Mouse (Mus musculus) G1E (cell line): ENCODE data around the gene Fkbp8. TPM values are rescaled to one million over a fixed set of nuclear protein-coding genes. Genes with fewer than 3 reads are reported as not detected.

Experiments used
- ATAC-seq: 2 replicates; pipeline ENCODE4 v1.8.0; 2016; ENCODE audit warnings: mild to moderate bottlenecking; ENCODE audit not compliant: insufficient number of reproducible peaks, poor library complexity, low FRiP score, severe bottlenecking; ENCODE audit errors: extremely low read depth
- DNase-seq: peaks from one replicate; pipeline ENCODE4 v3.0.0; 2012; ENCODE audit warnings: low spot score
- H3K27me3 ChIP-seq: 2 replicates; pipeline ENCODE4 v1.6.1; 2012; ENCODE audit warnings: mild to moderate bottlenecking, low read length, inconsistent platforms; ENCODE audit not compliant: insufficient read depth
- H3K36me3 ChIP-seq: replicated peaks from 2 replicates; pipeline ENCODE3; 2012; ENCODE audit warnings: mild to moderate bottlenecking, inconsistent platforms
- H3K4me1 ChIP-seq: 2 replicates; pipeline ENCODE4 v1.6.1; 2012; ENCODE audit warnings: low read depth, low read length, inconsistent platforms, mixed read lengths; ENCODE audit not compliant: insufficient read depth
- H3K4me3 ChIP-seq: 2 replicates; pipeline ENCODE4 v1.5.1; 2012; ENCODE audit warnings: low read depth, mild to moderate bottlenecking, inconsistent platforms, low read length, moderate library complexity, mixed read lengths
- H3K9me3 ChIP-seq: replicated peaks from 2 replicates; pipeline ENCODE4 v1.6.1; 2012; ENCODE audit warnings: inconsistent platforms
- CTCF ChIP-seq: IDR thresholded peaks from 2 replicates; pipeline ENCODE4 v1.5.1; 2012; ENCODE audit warnings: low read depth, low read length, inconsistent platforms, mixed read lengths
- GATA1 ChIP-seq: IDR thresholded peaks from 2 replicates; pipeline ENCODE4 v1.6.1; 2012; ENCODE audit warnings: borderline replicate concordance, low read length, inconsistent platforms, mixed read lengths
- GATA2 ChIP-seq: IDR thresholded peaks from 2 replicates; pipeline ENCODE4 v1.6.1; 2012; ENCODE audit warnings: low read depth, low read length, inconsistent platforms, borderline replicate concordance
- POLR2AphosphoS5 ChIP-seq: IDR thresholded peaks from 2 replicates; pipeline ENCODE4 v1.6.1; 2012; ENCODE audit warnings: low read depth, low read length, inconsistent platforms; ENCODE audit not compliant: insufficient replicate concordance
- TAL1 ChIP-seq: conservative IDR thresholded peaks from 2 replicates; pipeline ENCODE4 v1.6.1; 2012; ENCODE audit warnings: low read depth, low read length, inconsistent platforms, mixed read lengths
- polyA plus RNA-seq: library from polyadenylated mRNA; stranded (reverse); fragments of >175 nt; gene quantifications from 2 replicates; pipeline ENCODE4 v1.2.3, GENCODE M21; 2012
- total RNA-seq, 2 experiments: library from RNA; stranded (forward) in 1 of 2; stranded (reverse) in 1 of 2; fragments of 200-1000 nt in 1 of 2; fragments of >200 nt in 1 of 2; fragmentation: Nextera tagmentation in 1 of 2; gene quantifications; 2 replicates each; pipeline ENCODE4 v1.2.3; 2014 to 2017

The Fkbp8 gene
- total and polyA plus RNA-seq, 3 experiments = 206 to 939 (median 232) TPM

- H3K9me3 ChIP-seq = no peaks in the 10 kb centered on the region
- ATAC-seq = no peak; the same call in 1 of the 2 replicates
- no peak for DNase-seq
- no peak overlapping the region for H3K4me3 ChIP-seq
- no peaks in the 10 kb centered on the region for H3K27me3 ChIP-seq
- H3K4me1 ChIP-seq = peaks cover 65% of the 10 kb centered on the region
- TF ChIP-seq POLR2AphosphoS5 = no peak
- TF ChIP-seq GATA2 = no peak
- no peak for TF ChIP-seq CTCF
- no peak for TF ChIP-seq GATA1
- no peak for TF ChIP-seq TAL1
- H3K36me3 ChIP-seq = peaks cover 77% of the 10 kb centered on the region
Observed at GRCm38 (mm10) chr8:70517940-70518643, 9.4 kb upstream of the Fkbp8 start.

- Histone ChIP-seq H3K36me3 (peaks cover 68% of the 10 kb centered on the region), H3K9me3 (no peaks in the 10 kb centered on the region), H3K27me3 (no peaks in the 10 kb centered on the region), H3K4me1 (peaks cover 64% of the 10 kb centered on the region), H3K4me3 (no peak overlapping the region)
- ATAC-seq (no peak), DNase-seq (no peak)
- TF ChIP-seq TAL1 = no peak
- no peak for TF ChIP-seq CTCF
- TF ChIP-seq GATA1 = no peak
- TF ChIP-seq POLR2AphosphoS5 = no peak
- no peak for TF ChIP-seq GATA2
Observed at GRCm38 (mm10) chr8:70519043-70519442, 8.5 kb upstream of the Fkbp8 start.

- TF ChIP-seq CTCF (no peak), POLR2AphosphoS5 (no peak), GATA2 (no peak), TAL1 (no peak), GATA1 (no peak)
- Histone ChIP-seq H3K36me3 (peaks cover 62% of the 10 kb centered on the region), H3K4me3 (no peak overlapping the region), H3K27me3 (no peaks in the 10 kb centered on the region), H3K9me3 (no peaks in the 10 kb centered on the region), H3K4me1 (peaks cover 65% of the 10 kb centered on the region)
- no peak for ATAC-seq
- DNase-seq = no peak
Observed at GRCm38 (mm10) chr8:70519606-70520005, 7.9 kb upstream of the Fkbp8 start.

GRCm38 (mm10) chr8:70522592-70523403 is 4.7 kb upstream of the Fkbp8 start:
- H3K4me3 ChIP-seq = peak overlapping the region; percentile 89
- peak; percentile 87 for DNase-seq
- peak; percentile 81 for ATAC-seq
- H3K27me3 ChIP-seq = no peaks in the 10 kb centered on the region
- H3K9me3 ChIP-seq = no peaks in the 10 kb centered on the region
- TF ChIP-seq TAL1 = no peak
- TF ChIP-seq CTCF = peak; percentile 30; the same call in 1 of the 2 replicates
- peaks cover 59% of the 10 kb centered on the region for H3K4me1 ChIP-seq
- H3K36me3 ChIP-seq = peaks cover 38% of the 10 kb centered on the region

GRCm38 (mm10) chr8:70527111-70527511 is 413 bp upstream of the Fkbp8 start:
- peak overlapping the region; percentile 81 for H3K4me3 ChIP-seq
- peaks cover 66% of the 10 kb centered on the region for H3K4me1 ChIP-seq
- no peak for ATAC-seq
- H3K9me3 ChIP-seq = no peaks in the 10 kb centered on the region
- H3K27me3 ChIP-seq = no peaks in the 10 kb centered on the region
- DNase-seq = no peak
- H3K36me3 ChIP-seq = peaks cover 37% of the 10 kb centered on the region
- TF ChIP-seq CTCF = no peak
- TF ChIP-seq GATA2 = no peak
- no peak for TF ChIP-seq POLR2AphosphoS5
- no peak for TF ChIP-seq TAL1
- no peak for TF ChIP-seq GATA1

- Histone ChIP-seq H3K4me3 (peak overlapping the region; percentile 81), H3K27me3 (no peaks in the 10 kb centered on the region), H3K4me1 (peaks cover 73% of the 10 kb centered on the region), H3K9me3 (no peaks in the 10 kb centered on the region), H3K36me3 (peaks cover 47% of the 10 kb centered on the region)
- ATAC-seq (no peak), DNase-seq (no peak)
- TF ChIP-seq TAL1 = no peak
- no peak for TF ChIP-seq GATA2
- TF ChIP-seq POLR2AphosphoS5 = no peak
- TF ChIP-seq CTCF = no peak
- no peak for TF ChIP-seq GATA1
Observed at GRCm38 (mm10) chr8:70528182-70528797, 766 bp downstream of the Fkbp8 start.
